Mouse (Mus musculus): ENCODE measurements around the gene Nsd2. TPM values are rescaled to one million over a fixed set of nuclear protein-coding genes. Genes with fewer than 3 reads are reported as not detected.

Nsd2 gene
- polyA plus RNA-seq, 1 experiment from 2014 or later: 12.1 TPM

- Histone ChIP-seq H3K4me3 (ENCODE audit: low read depth, low read length) (no peak overlapping the region), H3K4me1 (replicated peaks; ENCODE audit: control insufficient read depth, insufficient read depth, low read length) (0 out of 2 replicates have a peak, but pooled peaks cover 4% of the 10 kb centered on the region), H3K4me2 (replicated peaks; ENCODE audit: low read depth) (no peak overlapping the region), H3K27ac (ENCODE audit: low read depth, low read length) (no peak overlapping the region), H3K27me3 (replicated peaks; ENCODE audit: control insufficient read depth, insufficient read depth, low read length) (no peaks in the 10 kb centered on the region), H3K36me3 (ENCODE audit: control insufficient read depth, insufficient read depth) (peaks cover 15% of the 10 kb centered on the region; the same call in 1 of the 2 replicates), H3K9me3 (ENCODE audit: control insufficient read depth) (no peaks in the 10 kb centered on the region), H3K9ac (ENCODE audit: low read depth, low read length) (no peak overlapping the region)
- TF ChIP-seq CTCF (IDR thresholded peaks at IDR 0.05; ENCODE audit: low read depth): no peak
- ATAC-seq: no peak
- WGBS: 82% methylated on average over 2 of the region's 2 CpGs
Measured at GRCm38 (mm10) chr5:33932413-33932812, 111.9 kb downstream of the Nsd2 start.

DNA sequence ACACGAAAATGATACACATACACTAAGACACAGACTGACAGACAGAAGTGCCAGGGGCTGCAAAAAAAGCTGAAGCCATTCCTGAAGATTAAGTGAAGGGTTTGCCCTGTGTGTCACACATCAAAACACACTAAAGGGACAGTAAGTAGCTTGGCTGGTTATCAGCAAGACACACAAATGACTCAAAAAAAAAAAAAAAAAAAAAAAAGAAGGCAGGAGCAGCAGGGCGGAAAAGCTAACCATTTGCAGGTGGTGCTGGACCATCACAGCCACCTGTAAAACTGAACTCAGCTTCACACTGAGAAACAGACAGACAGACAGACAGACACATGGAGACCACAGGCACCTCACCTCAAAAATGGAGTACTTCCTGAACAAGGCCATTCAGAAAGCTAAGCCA lies 113.6 kb downstream of the Nsd2 start:
- Histone ChIP-seq H3K4me1 (replicated peaks; ENCODE audit: control insufficient read depth, insufficient read depth, low read length) (0 out of 2 replicates have a peak, but pooled peaks cover 4% of the 10 kb centered on the region), H3K27me3 (replicated peaks; ENCODE audit: control insufficient read depth, insufficient read depth, low read length) (no peaks in the 10 kb centered on the region), H3K27ac (ENCODE audit: low read depth, low read length) (no peak overlapping the region), H3K9ac (ENCODE audit: low read depth, low read length) (no peak overlapping the region), H3K9me3 (ENCODE audit: control insufficient read depth) (no peaks in the 10 kb centered on the region), H3K4me2 (replicated peaks; ENCODE audit: low read depth) (peak overlapping the region; percentile 73), H3K4me3 (ENCODE audit: low read depth, low read length) (no peak overlapping the region), H3K36me3 (ENCODE audit: control insufficient read depth, insufficient read depth) (peaks cover 9% of the 10 kb centered on the region; the same call in 1 of the 2 replicates)
- no peak for TF ChIP-seq CTCF (IDR thresholded peaks at IDR 0.05; ENCODE audit: low read depth)
- ATAC-seq: no peak
- whole genome bisulfite sequencing: 85% methylated on average over 2 of the region's 2 CpGs

GRCm38 (mm10) chr5:33934877-33935276 lies 114.4 kb downstream of the Nsd2 start:
- Histone ChIP-seq H3K27me3 (replicated peaks; ENCODE audit: control insufficient read depth, insufficient read depth, low read length) (no peaks in the 10 kb centered on the region), H3K4me1 (replicated peaks; ENCODE audit: control insufficient read depth, insufficient read depth, low read length) (0 out of 2 replicates have a peak, but pooled peaks cover 4% of the 10 kb centered on the region), H3K4me2 (replicated peaks; ENCODE audit: low read depth) (peak overlapping the region; percentile 73), H3K9ac (ENCODE audit: low read depth, low read length) (no peak overlapping the region), H3K4me3 (ENCODE audit: low read depth, low read length) (peak overlapping the region; percentile 79; the same call in 1 of the 2 replicates), H3K36me3 (ENCODE audit: control insufficient read depth, insufficient read depth) (peaks cover 4% of the 10 kb centered on the region; the same call in 1 of the 2 replicates), H3K9me3 (ENCODE audit: control insufficient read depth) (no peaks in the 10 kb centered on the region), H3K27ac (ENCODE audit: low read depth, low read length) (no peak overlapping the region)
- TF ChIP-seq CTCF (IDR thresholded peaks at IDR 0.05; ENCODE audit: low read depth): no peak
- ATAC-seq: no peak
- WGBS: 61% methylated on average over 7 of the region's 7 CpGs

DNA sequence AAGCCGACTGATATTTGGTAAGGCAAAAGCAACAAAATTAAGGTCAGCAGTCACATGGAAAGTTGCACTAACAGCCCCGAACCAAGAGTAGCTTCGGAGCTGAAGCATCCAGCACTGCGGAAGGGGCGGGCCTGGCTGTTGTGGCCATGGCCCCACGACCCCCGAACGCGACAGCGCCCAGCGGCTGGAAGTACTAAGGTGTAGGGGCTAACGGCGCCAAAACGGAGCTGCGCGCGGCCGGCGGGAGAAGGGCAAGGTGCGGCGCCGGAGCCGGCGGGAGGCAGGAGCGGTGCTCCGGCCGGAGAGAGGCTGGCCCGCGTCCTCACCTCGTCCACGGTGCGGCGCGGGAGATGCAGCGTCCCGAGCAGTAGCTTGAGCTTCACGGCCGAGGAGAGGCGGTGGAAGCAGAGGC lies 115.2 kb downstream of the Nsd2 start:
- under 1% methylated on average over 34 of the region's 39 CpGs for WGBS
- H3K4me2 ChIP-seq (replicated peaks; ENCODE audit: low read depth): peak overlapping the region; percentile 73
- no peaks in the 10 kb centered on the region for H3K9me3 ChIP-seq (ENCODE audit: control insufficient read depth)
- H3K4me1 ChIP-seq (replicated peaks; ENCODE audit: control insufficient read depth, insufficient read depth, low read length): 0 out of 2 replicates have a peak, but pooled peaks cover 4% of the 10 kb centered on the region
- peak overlapping the region; percentile 82 for H3K9ac ChIP-seq (ENCODE audit: low read depth, low read length)
- ATAC-seq: peak; percentile 61
- peak overlapping the region; percentile 87 for H3K27ac ChIP-seq (ENCODE audit: low read depth, low read length)
- no peak for TF ChIP-seq CTCF (IDR thresholded peaks at IDR 0.05; ENCODE audit: low read depth)
- H3K36me3 ChIP-seq (ENCODE audit: control insufficient read depth, insufficient read depth): peaks cover 4% of the 10 kb centered on the region; the same call in 1 of the 2 replicates
- H3K4me3 ChIP-seq (ENCODE audit: low read depth, low read length): peak overlapping the region; percentile 79
- H3K27me3 ChIP-seq (replicated peaks; ENCODE audit: control insufficient read depth, insufficient read depth, low read length): no peaks in the 10 kb centered on the region

GRCm38 (mm10) chr5:33936120-33936707 lies 115.7 kb downstream of the Nsd2 start, which contains the start of gene Nelfa:
Gene Nelfa, minus strand, starts transcription at chr5:33936413.
- WGBS: under 1% methylated on average over 61 of the region's 61 CpGs
- peak within 1 kb of the TSS; percentile 73 for H3K4me2 ChIP-seq (replicated peaks; ENCODE audit: low read depth)

GRCm38 (mm10) chr5:33937230-33937629 lies 116.7 kb downstream of the Nsd2 start:
- no peaks in the 10 kb centered on the region for H3K27me3 ChIP-seq (replicated peaks; ENCODE audit: control insufficient read depth, insufficient read depth, low read length)
- ATAC-seq: no peak
- H3K9me3 ChIP-seq (ENCODE audit: control insufficient read depth): peaks cover 6% of the 10 kb centered on the region; the same call in 1 of the 2 replicates
- no peak overlapping the region; the same call in 1 of the 2 replicates for H3K4me3 ChIP-seq (ENCODE audit: low read depth, low read length)
- peak overlapping the region; percentile 87; the same call in 1 of the 2 replicates for H3K27ac ChIP-seq (ENCODE audit: low read depth, low read length)
- peak overlapping the region; percentile 73 for H3K4me2 ChIP-seq (replicated peaks; ENCODE audit: low read depth)
- WGBS: 100% methylated on average over 2 of the region's 2 CpGs
- H3K4me1 ChIP-seq (replicated peaks; ENCODE audit: control insufficient read depth, insufficient read depth, low read length): 0 out of 2 replicates have a peak, but pooled peaks cover 4% of the 10 kb centered on the region
- no peak for TF ChIP-seq CTCF (IDR thresholded peaks at IDR 0.05; ENCODE audit: low read depth)
- H3K36me3 ChIP-seq (ENCODE audit: control insufficient read depth, insufficient read depth): no peaks in the 10 kb centered on the region
- H3K9ac ChIP-seq (ENCODE audit: low read depth, low read length): no peak overlapping the region; the same call in 1 of the 2 replicates

More at GRCm38 (mm10) chr5:33936120-33936707, 115.7 kb downstream of the Nsd2 start, which contains the start of gene Nelfa:
- ATAC-seq: peak; percentile 97
- peak; percentile 46; the same call in 1 of the 2 replicates for TF ChIP-seq CTCF (IDR thresholded peaks at IDR 0.05; ENCODE audit: low read depth)
- Histone ChIP-seq H3K27ac (ENCODE audit: low read depth, low read length) (peak within 1 kb of the TSS; percentile 87), H3K36me3 (ENCODE audit: control insufficient read depth, insufficient read depth) (peaks cover 3% of the 10 kb centered on the region; the same call in 1 of the 2 replicates), H3K9me3 (ENCODE audit: control insufficient read depth) (peaks cover 4% of the 10 kb centered on the region; the same call in 1 of the 2 replicates), H3K4me3 (ENCODE audit: low read depth, low read length) (peak within 1 kb of the TSS; percentile 79), H3K4me1 (replicated peaks; ENCODE audit: control insufficient read depth, insufficient read depth, low read length) (0 out of 2 replicates have a peak, but pooled peaks cover 4% of the 10 kb centered on the region), H3K9ac (ENCODE audit: low read depth, low read length) (peak within 1 kb of the TSS; percentile 82), H3K27me3 (replicated peaks; ENCODE audit: control insufficient read depth, insufficient read depth, low read length) (no peaks in the 10 kb centered on the region)

Measured in intestine, postnatal 0 days (tissue).